Mouse (Mus musculus) kidney, embryonic 16.5 days (tissue): Measurements from ENCODE around the gene Ndc80. TPM values are rescaled to one million over a fixed set of nuclear protein-coding genes. Genes with fewer than 3 reads are reported as not detected.

ENCODE experiments used
- ATAC-seq: fragments of 200-750 bp; cut with Nextera tagmentation; 2 replicates; pipeline ENCODE4 v1.8.0; 2017; ENCODE audit warnings: moderate TSS enrichment; ENCODE audit not compliant: low FRiP score, low TSS enrichment
- H3K27ac ChIP-seq: fragments of 300-500 bp; sonication (generic); 2 replicates; pipeline ENCODE4 v1.5.1; 2014; ENCODE audit warnings: low read length
- H3K27me3 ChIP-seq: fragments of 300-500 bp; sonication (generic); 2 replicates; pipeline ENCODE4 v1.6.1; 2014; ENCODE audit warnings: low read length, control low read depth, mixed read lengths; ENCODE audit not compliant: insufficient read depth
- H3K36me3 ChIP-seq: fragments of 300-500 bp; sonication (generic); 2 replicates; pipeline ENCODE4 v1.6.1; 2014; ENCODE audit warnings: low read length, control low read depth, mixed read lengths; ENCODE audit not compliant: insufficient read depth
- H3K4me1 ChIP-seq: fragments of 300-500 bp; sonication (generic); 2 replicates; pipeline ENCODE4 v1.6.1; 2014; ENCODE audit warnings: low read length, control low read depth, mixed read lengths; ENCODE audit not compliant: insufficient read depth
- H3K4me2 ChIP-seq: fragments of 300-500 bp; sonication (generic); replicated peaks from 2 replicates; pipeline ENCODE4 v1.6.1; 2014; ENCODE audit warnings: low read depth, low read length
- H3K4me3 ChIP-seq: fragments of 300-500 bp; sonication (generic); 2 replicates; pipeline ENCODE4 v1.5.1; 2014; ENCODE audit warnings: mild to moderate bottlenecking, low read length
- H3K9ac ChIP-seq: fragments of 300-500 bp; sonication (generic); replicated peaks from 2 replicates; pipeline ENCODE4 v1.6.1; 2014; ENCODE audit warnings: low read length
- H3K9me3 ChIP-seq: fragments of 300-500 bp; sonication (generic); 2 replicates; pipeline ENCODE4 v1.6.1; 2016; ENCODE audit warnings: low read length, control low read depth
- WGBS: fragments of 180-500 bp; shearing (Covaris S2); extraction: QIAGEN DNeasy Blood & Tissue Kit; methylation state at CpG from one replicate; pipeline ENCODE4 v1.1.7; 2014; 5-methylcytosine and 5-hydroxymethylcytosine counted together
- polyA plus RNA-seq: library from polyadenylated mRNA; unstranded; fragments of >200 nt; fragmentation: Nextera tagmentation; extraction: Ambion mirVana; gene quantifications from 2 replicates; pipeline ENCODE4 v1.2.1, GENCODE M21; 2015

Gene Ndc80
- polyA plus RNA-seq, 1 experiment from 2014 or later, result 51.2 TPM

- peak overlapping the region; percentile 79 for H3K4me3 ChIP-seq
- WGBS, result under 1% methylated on average over 13 of the region's 13 CpGs
- peak overlapping the region; percentile 84 for H3K9ac ChIP-seq
- peaks cover 10% of the 10 kb centered on the region; the same call in 1 of the 2 replicates for H3K4me1 ChIP-seq
- no peaks in the 10 kb centered on the region for H3K27me3 ChIP-seq
- peak overlapping the region; percentile 57 for H3K4me2 ChIP-seq
- peak overlapping the region; percentile 98 for H3K27ac ChIP-seq
- H3K36me3 ChIP-seq, result peaks cover 6% of the 10 kb centered on the region; the same call in 1 of the 2 replicates
- ATAC-seq, result peak; percentile 67
- H3K9me3 ChIP-seq, result no peaks in the 10 kb centered on the region
Measured at GRCm38 (mm10) chr17:71526302-71526708, 352 bp downstream of the Ndc80 start.

GRCm38 (mm10) chr17:71510297-71510696, 16.4 kb downstream of the Ndc80 start:
- no peak overlapping the region for H3K27ac ChIP-seq
- no peak for ATAC-seq
- H3K27me3 ChIP-seq, result no peaks in the 10 kb centered on the region
- H3K36me3 ChIP-seq, result peaks cover 57% of the 10 kb centered on the region
- H3K9ac ChIP-seq, result no peak overlapping the region
- no peaks in the 10 kb centered on the region for H3K9me3 ChIP-seq
- H3K4me2 ChIP-seq, result no peak overlapping the region
- WGBS, result 96% methylated on average over 11 of the region's 11 CpGs
- H3K4me3 ChIP-seq, result no peak overlapping the region
- H3K4me1 ChIP-seq, result no peaks in the 10 kb centered on the region

GRCm38 (mm10) chr17:71506832-71507231, 19.8 kb downstream of the Ndc80 start:
- H3K27ac ChIP-seq, result no peak overlapping the region
- H3K9me3 ChIP-seq, result no peaks in the 10 kb centered on the region
- WGBS, result 90% methylated on average over 8 of the region's 8 CpGs
- no peak overlapping the region for H3K4me3 ChIP-seq
- H3K27me3 ChIP-seq, result no peaks in the 10 kb centered on the region
- H3K9ac ChIP-seq, result no peak overlapping the region
- no peak overlapping the region for H3K4me2 ChIP-seq
- no peak for ATAC-seq
- H3K36me3 ChIP-seq, result peaks cover 52% of the 10 kb centered on the region
- H3K4me1 ChIP-seq, result no peaks in the 10 kb centered on the region

- Histone ChIP-seq H3K9me3 (no peaks in the 10 kb centered on the region), H3K27me3 (no peaks in the 10 kb centered on the region), H3K9ac (no peak overlapping the region), H3K27ac (no peak overlapping the region), H3K4me2 (no peak overlapping the region), H3K4me1 (peaks cover 7% of the 10 kb centered on the region; the same call in 1 of the 2 replicates), H3K4me3 (no peak overlapping the region), H3K36me3 (peaks cover 54% of the 10 kb centered on the region)
- ATAC-seq, result no peak
- 83% methylated on average over 4 of the region's 4 CpGs for WGBS
Measured at GRCm38 (mm10) chr17:71495784-71496183, 30.9 kb downstream of the Ndc80 start.

- H3K9me3 ChIP-seq, result no peaks in the 10 kb centered on the region
- H3K27ac ChIP-seq, result peak overlapping the region; percentile 68; the same call in 1 of the 2 replicates
- no peak overlapping the region for H3K4me2 ChIP-seq
- H3K9ac ChIP-seq, result no peak overlapping the region
- ATAC-seq, result no peak
- 28% methylated on average over 4 of the region's 4 CpGs for WGBS
- no peak overlapping the region for H3K4me3 ChIP-seq
- H3K36me3 ChIP-seq, result peaks cover 19% of the 10 kb centered on the region
- no peaks in the 10 kb centered on the region for H3K27me3 ChIP-seq
- peaks cover 14% of the 10 kb centered on the region for H3K4me1 ChIP-seq
Measured at GRCm38 (mm10) chr17:71491332-71491686, 35.3 kb downstream of the Ndc80 start.

GRCm38 (mm10) chr17:71490666-71491331, 35.9 kb downstream of the Ndc80 start:
- Histone ChIP-seq H3K27ac (peak overlapping the region; percentile 68), H3K4me2 (no peak overlapping the region), H3K9ac (no peak overlapping the region), H3K4me1 (peaks cover 19% of the 10 kb centered on the region), H3K4me3 (no peak overlapping the region), H3K9me3 (no peaks in the 10 kb centered on the region), H3K36me3 (peaks cover 14% of the 10 kb centered on the region), H3K27me3 (no peaks in the 10 kb centered on the region)
- no peak for ATAC-seq
- 60% methylated on average over 9 of the region's 9 CpGs for WGBS

GRCm38 (mm10) chr17:71489703-71490461, 36.8 kb downstream of the Ndc80 start:
- no peaks in the 10 kb centered on the region for H3K27me3 ChIP-seq
- H3K4me3 ChIP-seq, result no peak overlapping the region
- H3K9me3 ChIP-seq, result no peaks in the 10 kb centered on the region
- H3K4me1 ChIP-seq, result peaks cover 26% of the 10 kb centered on the region
- WGBS, result 86% methylated on average over 9 of the region's 9 CpGs
- ATAC-seq, result no peak
- H3K4me2 ChIP-seq, result no peak overlapping the region
- no peak overlapping the region for H3K27ac ChIP-seq
- peaks cover 4% of the 10 kb centered on the region for H3K36me3 ChIP-seq
- H3K9ac ChIP-seq, result no peak overlapping the region

- H3K9me3 ChIP-seq, result no peaks in the 10 kb centered on the region
- H3K4me1 ChIP-seq, result peaks cover 24% of the 10 kb centered on the region
- no peaks in the 10 kb centered on the region for H3K27me3 ChIP-seq
- H3K27ac ChIP-seq, result peak overlapping the region; percentile 93
- WGBS, result 3% methylated on average over 8 of the region's 8 CpGs
- peak; percentile 75 for ATAC-seq
- peak overlapping the region; percentile 25 for H3K4me3 ChIP-seq
- peak overlapping the region; percentile 51 for H3K9ac ChIP-seq
- peak overlapping the region; percentile 46 for H3K4me2 ChIP-seq
- no peaks in the 10 kb centered on the region for H3K36me3 ChIP-seq
Measured at GRCm38 (mm10) chr17:71486231-71486851, 40.3 kb downstream of the Ndc80 start.

- Histone ChIP-seq H3K9ac (peak overlapping the region; percentile 51), H3K27ac (peak overlapping the region; percentile 93), H3K9me3 (no peaks in the 10 kb centered on the region), H3K36me3 (no peaks in the 10 kb centered on the region), H3K4me1 (peaks cover 19% of the 10 kb centered on the region), H3K4me2 (peak overlapping the region; percentile 46), H3K27me3 (no peaks in the 10 kb centered on the region), H3K4me3 (peak overlapping the region; percentile 25)
- WGBS, result 19% methylated on average over 12 of the region's 12 CpGs
- peak; percentile 49 for ATAC-seq
Measured at GRCm38 (mm10) chr17:71485791-71486230, 40.8 kb downstream of the Ndc80 start.
